11 mouse cellular contexts compared by ENCODE assay signal in genomic region chr4:85768107-85768506, GRCm38 (mm10).
DNase-seq lines count a peak whose midpoint lies in the region; ATAC-seq and TF ChIP-seq lines count a peak whose summit lies in the region.
"Had no signal": no experiment of that assay in that cellular context is flagged by ENCODE, and none has a peak within 500 bp of the region (broad histone marks: within the 10 kb centered on the region; RNA-seq: fewer than 3 reads in every experiment).

No protein-coding gene starts in this region.

- H3K27ac ChIP-seq in forebrain, embryonic 15.5 days (replicated peaks), result peak overlapping the region; percentile 55
- H3K27ac ChIP-seq in midbrain, postnatal 0 days (ENCODE audit: low read depth, low read length), result no peak overlapping the region
- H3K27ac ChIP-seq: intestine, embryonic 15.5 days; midbrain, embryonic 12.5 days had no signal

- H3K27me3 ChIP-seq in forebrain, embryonic 15.5 days, result no peaks in the 10 kb centered on the region
- H3K27me3 ChIP-seq in midbrain, postnatal 0 days (ENCODE audit: insufficient read depth, low read length), result no peaks in the 10 kb centered on the region
- H3K27me3 ChIP-seq: intestine, embryonic 15.5 days had no signal

- intact Hi-C loops in left cerebral cortex, postnatal 4 days (cut with DNase I), result no loop called here

- H3K36me3 ChIP-seq in forebrain, embryonic 15.5 days, result no peaks in the 10 kb centered on the region
- H3K36me3 ChIP-seq in midbrain, postnatal 0 days (ENCODE audit: insufficient read depth, low read length), result no peaks in the 10 kb centered on the region
- H3K36me3 ChIP-seq: intestine, embryonic 15.5 days; midbrain, embryonic 12.5 days had no signal

- no peak for TF ChIP-seq CTCF in midbrain, postnatal 0 days (IDR thresholded peaks at IDR 0.05)

- no peak overlapping the region for H3K4me3 ChIP-seq in forebrain, embryonic 15.5 days
- H3K4me3 ChIP-seq in midbrain, postnatal 0 days (ENCODE audit: low read depth, low read length), result no peak overlapping the region
- H3K4me3 ChIP-seq: intestine, embryonic 15.5 days; midbrain, embryonic 12.5 days had no signal

- ATAC-seq in forebrain, embryonic 15.5 days (replicated peaks), result peak; percentile 89
- ATAC-seq in midbrain, postnatal 0 days (ENCODE audit: low FRiP score), result no peak
- ATAC-seq in megakaryocyte progenitor cell, adult 5-6 weeks (replicated peaks; ENCODE audit: poor library complexity), result no peak
- ATAC-seq: intestine, embryonic 15.5 days had no signal

- peak; percentile 2 to 33 for DNase-seq in left cerebral cortex, adult 9 months (ENCODE audit: low spot score in 2 of 2)
- no peak for DNase-seq in left cerebral cortex, postnatal 4 days
- peak; percentile 64 for DNase-seq in kidney, postnatal 14 days
- DNase-seq in midbrain, postnatal 0 days (ENCODE audit: low spot score), result peak; percentile 69
- DNase-seq in adrenal gland, postnatal 4 days (ENCODE audit: low spot score in 2 of 2), result no peak
- no peak for DNase-seq in spleen, adult 12 weeks (ENCODE audit: low spot score)
- DNase-seq: adrenal gland, adult 8-10 months had no signal

- H3K9ac ChIP-seq in forebrain, embryonic 15.5 days (replicated peaks), result no peak overlapping the region
- no peak overlapping the region for H3K9ac ChIP-seq in midbrain, postnatal 0 days (replicated peaks; ENCODE audit: low read length, poor library complexity, severe bottlenecking)
- H3K9ac ChIP-seq: intestine, embryonic 15.5 days; midbrain, embryonic 12.5 days had no signal

- H3K4me1 ChIP-seq in forebrain, embryonic 15.5 days, result peaks cover 24% of the 10 kb centered on the region
- H3K4me1 ChIP-seq in midbrain, postnatal 0 days (ENCODE audit: insufficient read depth, low read length), result no peaks in the 10 kb centered on the region
- H3K4me1 ChIP-seq: intestine, embryonic 15.5 days had no signal

- 9% methylated on average over 5 of the region's 5 CpGs for WGBS in forebrain, embryonic 15.5 days
- WGBS in midbrain, postnatal 0 days, result 30% methylated on average over 5 of the region's 5 CpGs

- no peak overlapping the region for H3K4me2 ChIP-seq in forebrain, embryonic 15.5 days (replicated peaks)
- H3K4me2 ChIP-seq in midbrain, postnatal 0 days (ENCODE audit: low read depth, low read length, poor library complexity, severe bottlenecking), result no peak overlapping the region
- H3K4me2 ChIP-seq: intestine, embryonic 15.5 days; midbrain, embryonic 12.5 days had no signal

- no peaks in the 10 kb centered on the region for H3K9me3 ChIP-seq in forebrain, embryonic 15.5 days
- no peaks in the 10 kb centered on the region; the same call in 1 of the 2 replicates for H3K9me3 ChIP-seq in midbrain, postnatal 0 days (ENCODE audit: low read length)
- H3K9me3 ChIP-seq: intestine, embryonic 15.5 days had no signal

Comparison
In these comparisons a context has a peak if more than half of its experiments do, and no peak if none do; other contexts are left out.
1. DNase-seq: peak in left cerebral cortex, adult 9 months (2 of 2), kidney, postnatal 14 days (single experiment) and midbrain, postnatal 0 days (single experiment); none in left cerebral cortex, postnatal 4 days (single experiment), adrenal gland, postnatal 4 days (0 of 2) and spleen, adult 12 weeks (single experiment).